Mouse (Mus musculus): ENCODE measurements around the gene Kxd1.

- TF ChIP-seq CTCF (IDR thresholded peaks at IDR 0.05; ENCODE audit: low read depth, low read length) (no peak), GATA1 (IDR thresholded peaks at IDR 0.05; ENCODE audit: borderline replicate concordance, low read length) (no peak), POLR2AphosphoS5 (IDR thresholded peaks at IDR 0.05; ENCODE audit: insufficient replicate concordance, low read depth, low read length) (no peak), TAL1 (conservative IDR thresholded peaks at IDR 0.05; ENCODE audit: low read depth, low read length) (no peak), GATA2 (IDR thresholded peaks at IDR 0.05; ENCODE audit: borderline replicate concordance, low read depth, low read length) (no peak)
Measured at GRCm38 (mm10) chr8:70546412-70546811, 18.7 kb upstream of the Kxd1 start.

Data from G1E (cell line).